Mouse (Mus musculus) embryonic facial prominence, embryonic 12.5 days (tissue): Measurements from ENCODE around the gene Parp14. TPM values are rescaled to one million over a fixed set of nuclear protein-coding genes. Genes with fewer than 3 reads are reported as not detected.
A peak's percentile ranks its signal among the peaks of the same experiment; 100 is the strongest.

Experiments
- ATAC-seq: fragments of 200-750 bp; cut with Nextera tagmentation; 2 replicates; pipeline ENCODE4 v1.8.0; 2017; ENCODE audit not compliant: insufficient number of reproducible peaks, insufficient read depth, low FRiP score, low TSS enrichment
- H3K27ac ChIP-seq: fragments of 300-500 bp; sonication (generic); 2 replicates; pipeline ENCODE4 v1.5.1; 2016; ENCODE audit warnings: mild to moderate bottlenecking
- H3K27me3 ChIP-seq: fragments of 300-500 bp; sonication (generic); 2 replicates; pipeline ENCODE4 v1.6.1; 2016; ENCODE audit warnings: mild to moderate bottlenecking, moderate library complexity
- H3K36me3 ChIP-seq: fragments of 300-500 bp; sonication (generic); 2 replicates; pipeline ENCODE4 v1.6.1; 2016; ENCODE audit warnings: mild to moderate bottlenecking
- H3K4me1 ChIP-seq: fragments of 300-500 bp; sonication (generic); 2 replicates; pipeline ENCODE4 v1.6.1; 2016
- H3K4me2 ChIP-seq: fragments of 300-500 bp; sonication (generic); replicated peaks from 2 replicates; pipeline ENCODE4 v1.6.1; 2016; ENCODE audit warnings: mild to moderate bottlenecking, moderate library complexity
- H3K4me3 ChIP-seq: fragments of 300-500 bp; sonication (generic); 2 replicates; pipeline ENCODE4 v1.5.1; 2016; ENCODE audit warnings: mild to moderate bottlenecking
- H3K9ac ChIP-seq: fragments of 300-500 bp; sonication (generic); 2 replicates; pipeline ENCODE4 v1.6.1; 2016; ENCODE audit warnings: mild to moderate bottlenecking, moderate library complexity
- H3K9me3 ChIP-seq: fragments of 300-500 bp; sonication (generic); 2 replicates; pipeline ENCODE4 v1.6.1; 2016; ENCODE audit warnings: mild to moderate bottlenecking, moderate library complexity
- WGBS: fragments of 180-500 bp; shearing (Covaris S2); methylation state at CpG from one replicate; pipeline ENCODE4 v1.1.7; 2016; 5-methylcytosine and 5-hydroxymethylcytosine counted together
- polyA plus RNA-seq: library from polyadenylated mRNA; unstranded; fragments of >200 nt; fragmentation: Nextera tagmentation; extraction: Ambion mirVana; gene quantifications from 2 replicates; pipeline ENCODE4 v1.2.1, GENCODE M21; 2016

Parp14 gene
- polyA plus RNA-seq, 1 experiment from 2014 or later = 0.50 TPM

DNA sequence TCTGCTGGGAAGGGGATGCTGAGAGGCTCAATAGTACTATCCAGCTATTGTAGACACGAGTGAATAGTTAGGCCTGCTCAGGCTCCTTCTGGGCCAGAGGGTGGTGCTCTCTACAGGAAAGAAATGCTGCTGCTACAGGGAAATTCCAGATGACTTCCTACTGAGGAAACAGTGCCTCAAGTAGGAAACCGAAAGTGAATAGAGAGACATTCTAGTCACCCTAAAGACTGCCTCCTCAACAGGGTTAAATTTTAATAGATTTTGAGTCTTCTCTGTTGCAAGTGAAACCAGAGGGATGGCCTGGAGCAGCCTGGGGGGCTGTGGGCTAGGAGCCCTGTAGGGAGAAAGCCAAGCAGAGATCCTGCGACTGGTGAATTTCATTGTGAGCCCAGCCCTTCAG is 2.2 kb downstream of the Parp14 start:
- no peaks in the 10 kb centered on the region for H3K36me3 ChIP-seq
- H3K4me3 ChIP-seq = no peak overlapping the region
- H3K4me1 ChIP-seq = peaks cover 9% of the 10 kb centered on the region; the same call in 1 of the 2 replicates
- no peak overlapping the region for H3K9ac ChIP-seq
- no peak for ATAC-seq
- WGBS = 20% methylated on average over 3 of the region's 3 CpGs
- H3K27ac ChIP-seq = no peak overlapping the region
- H3K9me3 ChIP-seq = no peaks in the 10 kb centered on the region
- H3K27me3 ChIP-seq = peaks cover 38% of the 10 kb centered on the region
- no peak overlapping the region for H3K4me2 ChIP-seq

DNA sequence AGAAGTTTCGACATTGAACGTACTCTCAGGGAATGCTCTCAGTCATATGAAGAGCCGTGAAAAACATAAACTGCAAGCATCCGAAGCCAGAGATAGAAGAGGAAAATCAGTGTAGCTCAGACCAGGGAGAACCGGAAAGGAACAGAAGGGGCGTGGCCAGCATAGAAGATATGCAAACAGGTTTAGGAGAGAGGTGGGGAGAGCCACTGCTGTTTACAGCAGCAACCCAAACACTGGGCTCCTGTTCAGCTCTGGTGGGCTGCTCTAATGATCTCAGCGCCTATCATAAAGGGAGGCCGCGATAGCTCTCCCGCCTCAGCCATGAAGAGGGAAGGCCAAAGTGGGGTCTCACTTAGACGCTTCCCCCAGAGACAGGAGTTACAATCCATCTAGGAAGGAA is 3.6 kb downstream of the Parp14 start:
- Histone ChIP-seq H3K27me3 (peaks cover 32% of the 10 kb centered on the region), H3K4me1 (peaks cover 9% of the 10 kb centered on the region; the same call in 1 of the 2 replicates), H3K9ac (no peak overlapping the region), H3K9me3 (no peaks in the 10 kb centered on the region), H3K4me3 (no peak overlapping the region), H3K4me2 (no peak overlapping the region), H3K36me3 (no peaks in the 10 kb centered on the region), H3K27ac (no peak overlapping the region)
- no peak for ATAC-seq
- WGBS = 78% methylated on average over 11 of the region's 11 CpGs

- 100% methylated on average over 1 of the region's 1 CpGs for WGBS
Observed at GRCm38 (mm10) chr16:35862057-35862456, 9.3 kb downstream of the Parp14 start.

DNA sequence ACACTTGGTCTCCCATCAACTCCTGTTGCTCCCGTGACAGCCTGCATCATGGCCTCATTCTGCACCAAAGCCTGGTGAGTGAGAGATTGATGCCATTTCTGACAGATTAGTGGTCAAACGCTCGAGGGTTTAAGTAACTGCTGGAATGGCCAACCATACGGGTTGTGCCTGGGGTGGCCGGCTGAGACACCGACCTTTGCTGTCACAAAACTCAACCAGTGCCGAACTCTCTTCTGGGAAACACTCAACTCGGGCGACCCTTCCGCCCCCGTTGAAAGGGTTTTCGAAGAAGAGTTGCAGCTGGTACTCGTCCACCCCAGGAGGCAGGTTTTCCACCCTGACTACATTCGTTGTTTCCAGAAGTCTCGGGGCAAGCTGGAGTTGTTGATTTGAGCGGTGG is 11.1 kb downstream of the Parp14 start:
- WGBS = 78% methylated on average over 16 of the region's 16 CpGs
- no peak for ATAC-seq
- no peaks in the 10 kb centered on the region for H3K4me1 ChIP-seq

More at GRCm38 (mm10) chr16:35862057-35862456, 9.3 kb downstream of the Parp14 start:
- H3K4me2 ChIP-seq = no peak overlapping the region
- no peak overlapping the region for H3K9ac ChIP-seq
- no peak overlapping the region for H3K27ac ChIP-seq
- H3K27me3 ChIP-seq = no peaks in the 10 kb centered on the region
- H3K36me3 ChIP-seq = no peaks in the 10 kb centered on the region
- no peaks in the 10 kb centered on the region for H3K4me1 ChIP-seq
- H3K9me3 ChIP-seq = no peaks in the 10 kb centered on the region
- no peak overlapping the region for H3K4me3 ChIP-seq
- no peak for ATAC-seq

DNA sequence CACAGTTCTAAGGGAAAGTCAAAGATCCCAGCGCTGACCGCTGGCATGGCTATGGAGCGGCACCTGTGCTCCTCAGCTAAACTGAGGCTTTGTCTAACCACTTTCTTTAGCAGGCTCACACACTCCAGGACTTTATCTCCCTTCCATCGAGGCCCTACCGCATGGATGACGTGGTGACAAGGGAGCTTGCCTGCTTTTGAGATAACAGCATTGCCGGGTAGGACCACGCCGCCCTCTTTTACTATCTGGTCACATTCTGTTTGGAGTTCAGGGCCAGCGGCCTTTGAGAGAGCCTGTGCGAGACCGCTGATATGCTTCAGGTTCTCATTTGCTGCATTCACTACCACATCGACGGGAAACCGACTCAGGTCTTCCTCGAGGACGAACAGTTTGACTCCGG is 14.6 kb downstream of the Parp14 start:
- Histone ChIP-seq H3K27me3 (no peaks in the 10 kb centered on the region), H3K4me2 (no peak overlapping the region), H3K27ac (no peak overlapping the region), H3K9ac (no peak overlapping the region), H3K9me3 (no peaks in the 10 kb centered on the region), H3K36me3 (no peaks in the 10 kb centered on the region), H3K4me1 (no peaks in the 10 kb centered on the region), H3K4me3 (no peak overlapping the region)
- 92% methylated on average over 18 of the region's 18 CpGs for WGBS
- ATAC-seq = no peak

More for the DNA sequence above, 11.1 kb downstream of the Parp14 start:
- Histone ChIP-seq H3K27ac (no peak overlapping the region), H3K36me3 (no peaks in the 10 kb centered on the region), H3K4me3 (no peak overlapping the region), H3K9ac (no peak overlapping the region), H3K27me3 (no peaks in the 10 kb centered on the region), H3K9me3 (no peaks in the 10 kb centered on the region), H3K4me2 (no peak overlapping the region)

DNA sequence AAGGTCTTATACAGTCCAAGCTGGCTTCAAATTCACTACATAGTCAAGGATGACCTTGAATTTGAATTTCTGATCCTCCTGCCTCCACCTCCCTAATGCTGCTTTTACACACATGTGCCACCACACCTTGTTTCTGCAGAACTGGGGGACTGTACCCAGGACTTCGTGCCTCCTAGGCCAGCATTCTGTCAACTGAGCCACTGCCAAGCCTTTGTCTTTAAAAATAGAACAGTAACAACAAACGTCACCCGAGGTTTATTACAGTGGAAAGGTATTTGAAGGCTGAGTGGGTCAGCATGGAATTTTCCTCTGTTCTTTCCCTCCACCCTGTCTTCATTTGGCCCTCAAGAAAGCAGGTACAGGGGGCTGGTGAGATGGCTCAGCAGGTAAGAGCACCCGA is 15.5 kb downstream of the Parp14 start:
- H3K9me3 ChIP-seq = no peaks in the 10 kb centered on the region
- H3K36me3 ChIP-seq = no peaks in the 10 kb centered on the region
- H3K27ac ChIP-seq = no peak overlapping the region
- no peaks in the 10 kb centered on the region for H3K4me1 ChIP-seq
- no peak overlapping the region for H3K4me2 ChIP-seq
- ATAC-seq = no peak
- H3K9ac ChIP-seq = no peak overlapping the region
- H3K4me3 ChIP-seq = no peak overlapping the region
- H3K27me3 ChIP-seq = no peaks in the 10 kb centered on the region
- WGBS = 79% methylated on average over 4 of the region's 4 CpGs

DNA sequence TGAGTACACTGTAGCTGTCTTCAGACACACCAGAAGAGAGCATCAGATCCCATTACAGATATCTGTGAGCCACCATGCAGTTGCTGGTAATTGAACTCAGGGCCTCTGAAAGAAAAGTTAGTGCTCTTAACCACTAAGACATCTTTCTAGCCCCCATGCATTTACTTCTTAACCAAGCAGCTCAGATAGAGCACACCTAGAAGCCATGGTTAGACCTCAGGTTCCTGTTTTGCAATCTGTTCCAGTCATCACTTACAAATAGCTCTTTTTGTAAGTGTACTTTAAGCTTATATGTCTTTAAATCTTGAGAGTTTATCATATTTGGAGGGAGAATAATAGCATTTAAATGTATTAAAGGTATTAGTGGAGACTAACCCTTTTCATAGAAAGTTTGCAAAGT is 24.2 kb downstream of the Parp14 start:
- H3K4me2 ChIP-seq = no peak overlapping the region
- H3K36me3 ChIP-seq = no peaks in the 10 kb centered on the region
- H3K4me3 ChIP-seq = no peak overlapping the region
- H3K9me3 ChIP-seq = no peaks in the 10 kb centered on the region
- no peak overlapping the region for H3K27ac ChIP-seq
- no peak overlapping the region for H3K9ac ChIP-seq
- no peaks in the 10 kb centered on the region for H3K4me1 ChIP-seq
- H3K27me3 ChIP-seq = no peaks in the 10 kb centered on the region
- ATAC-seq = no peak

DNA sequence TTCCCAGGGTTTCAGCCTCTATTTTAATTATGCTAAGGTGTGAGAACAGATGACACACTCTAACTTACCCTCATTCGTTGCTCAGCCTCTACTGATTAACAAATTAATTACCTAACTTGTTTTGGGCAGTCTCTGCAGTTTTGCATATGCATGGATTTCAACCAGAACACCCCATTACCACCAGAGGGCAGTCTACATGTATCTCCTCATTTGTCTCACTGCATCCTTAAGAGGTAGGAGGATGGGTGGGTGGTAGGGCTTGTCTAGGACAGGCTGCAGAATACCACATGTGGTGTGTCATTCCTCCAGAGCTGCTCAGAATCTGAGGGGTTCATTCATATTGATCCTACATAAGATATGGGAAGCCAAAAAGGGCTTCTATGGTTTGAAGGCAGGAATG is 31.7 kb downstream of the Parp14 start:
- no peak for ATAC-seq
- Histone ChIP-seq H3K4me3 (no peak overlapping the region), H3K4me1 (no peaks in the 10 kb centered on the region), H3K27ac (no peak overlapping the region), H3K27me3 (no peaks in the 10 kb centered on the region), H3K9me3 (no peaks in the 10 kb centered on the region), H3K9ac (no peak overlapping the region), H3K4me2 (no peak overlapping the region), H3K36me3 (no peaks in the 10 kb centered on the region)
- 10% methylated on average over 1 of the region's 1 CpGs for WGBS

DNA sequence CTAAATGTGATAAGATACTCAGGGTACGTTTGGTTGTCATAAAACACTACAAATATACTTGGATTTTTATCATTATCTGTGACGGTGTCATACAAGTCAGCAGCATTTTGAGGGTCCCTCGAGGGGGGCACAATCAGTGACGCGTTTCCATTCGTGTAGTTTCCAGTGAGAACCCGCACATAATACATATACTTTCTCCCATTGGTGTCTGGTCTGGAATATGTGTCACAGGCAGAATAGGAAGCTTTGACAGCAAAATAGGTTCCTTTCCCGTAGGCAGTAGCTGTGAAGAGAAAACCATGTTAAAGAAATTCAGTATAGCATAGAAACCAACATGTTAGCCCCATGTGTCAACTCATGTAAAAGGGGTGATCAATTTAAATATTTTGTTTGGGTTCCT is 36.7 kb downstream of the Parp14 start:
- Histone ChIP-seq H3K27ac (no peak overlapping the region), H3K9me3 (no peaks in the 10 kb centered on the region), H3K27me3 (no peaks in the 10 kb centered on the region), H3K36me3 (no peaks in the 10 kb centered on the region), H3K4me3 (no peak overlapping the region), H3K9ac (no peak overlapping the region), H3K4me2 (no peak overlapping the region), H3K4me1 (no peaks in the 10 kb centered on the region)
- no peak for ATAC-seq
- 91% methylated on average over 8 of the region's 8 CpGs for WGBS

DNA sequence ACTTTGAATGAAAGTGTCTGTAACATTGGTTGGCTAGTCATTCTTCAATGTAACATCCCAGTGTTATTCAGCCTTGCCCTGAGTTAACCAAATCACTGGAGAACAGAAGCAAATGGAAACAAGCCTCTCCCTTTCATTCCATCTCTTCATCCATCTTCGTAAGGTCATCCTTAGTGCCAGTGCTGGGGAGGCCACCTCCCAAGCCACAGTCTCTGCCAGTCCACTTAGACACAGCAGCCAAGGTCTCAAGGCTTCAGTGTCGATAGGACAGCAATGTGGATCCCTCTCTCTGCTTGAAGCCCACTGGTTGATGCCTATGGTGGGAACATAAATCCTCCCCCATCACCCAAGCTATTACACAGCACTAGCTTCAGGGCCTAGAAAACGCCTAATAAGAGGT is 38.4 kb downstream of the Parp14 start:
- H3K4me2 ChIP-seq = no peak overlapping the region

DNA sequence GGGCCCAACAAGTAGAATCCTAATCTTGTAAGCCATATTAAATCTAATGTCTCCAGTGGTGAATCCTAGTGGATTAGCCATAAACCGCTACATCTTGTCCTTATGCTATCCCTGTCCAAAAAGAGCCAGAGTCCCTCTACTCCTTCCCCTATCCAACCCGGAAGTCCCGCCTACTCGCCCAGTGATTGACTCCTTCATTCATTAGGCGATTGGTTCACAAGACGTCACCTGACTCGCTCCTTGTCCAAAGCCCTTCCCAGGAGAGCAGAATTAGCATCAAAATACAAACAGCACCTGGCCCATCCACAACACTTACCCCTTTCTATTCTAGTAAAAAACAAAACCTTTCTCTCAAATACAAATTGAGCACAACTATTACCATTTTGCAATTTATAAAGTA is 41.3 kb downstream of the Parp14 start:
- no peaks in the 10 kb centered on the region for H3K4me1 ChIP-seq
- no peaks in the 10 kb centered on the region for H3K9me3 ChIP-seq
- H3K4me3 ChIP-seq = no peak overlapping the region
- H3K36me3 ChIP-seq = peaks cover 20% of the 10 kb centered on the region
- H3K27me3 ChIP-seq = no peaks in the 10 kb centered on the region
- WGBS = 28% methylated on average over 7 of the region's 7 CpGs
- H3K27ac ChIP-seq = no peak overlapping the region
- ATAC-seq = no peak
- no peak overlapping the region for H3K9ac ChIP-seq
- no peak overlapping the region for H3K4me2 ChIP-seq

More for the DNA sequence above, 38.4 kb downstream of the Parp14 start:
- Histone ChIP-seq H3K27ac (no peak overlapping the region), H3K27me3 (no peaks in the 10 kb centered on the region), H3K4me3 (no peak overlapping the region), H3K9ac (no peak overlapping the region), H3K36me3 (peaks cover under 1% of the 10 kb centered on the region; the same call in 1 of the 2 replicates), H3K4me1 (no peaks in the 10 kb centered on the region), H3K9me3 (no peaks in the 10 kb centered on the region)
- no peak for ATAC-seq
- 80% methylated on average over 3 of the region's 3 CpGs for WGBS

GRCm38 (mm10) chr16:35817255-35818089 is 53.9 kb downstream of the Parp14 start:
- H3K9ac ChIP-seq = no peak overlapping the region
- ATAC-seq = 0 out of 2 replicates have a peak, but pooled peaks have one; percentile 64
- H3K4me3 ChIP-seq = no peak overlapping the region
- 41% methylated on average over 13 of the region's 13 CpGs for WGBS
- H3K36me3 ChIP-seq = peaks cover 16% of the 10 kb centered on the region
- H3K4me1 ChIP-seq = no peaks in the 10 kb centered on the region
- H3K4me2 ChIP-seq = no peak overlapping the region
- no peak overlapping the region for H3K27ac ChIP-seq
- H3K9me3 ChIP-seq = no peaks in the 10 kb centered on the region
- no peaks in the 10 kb centered on the region for H3K27me3 ChIP-seq
